Mouse (Mus musculus) neural tube, embryonic 13.5 days (tissue): ENCODE measurements around the gene Mettl16. TPM values are rescaled to one million over a fixed set of nuclear protein-coding genes. Genes with fewer than 3 reads are reported as not detected.

Source experiments
- ATAC-seq: fragments of 200-750 bp; cut with Nextera tagmentation; 2 replicates; pipeline ENCODE4 v1.8.0; 2017; ENCODE audit warnings: low read depth, mild to moderate bottlenecking, moderate TSS enrichment, moderate library complexity
- H3K27ac ChIP-seq: fragments of 300-500 bp; sonication (generic); replicated peaks from 2 replicates; pipeline ENCODE4 v1.5.1; 2015; ENCODE audit warnings: moderate library complexity, mild to moderate bottlenecking, inconsistent platforms
- H3K27me3 ChIP-seq: fragments of 300-500 bp; sonication (generic); 2 replicates; pipeline ENCODE4 v1.6.1; 2015; ENCODE audit warnings: mild to moderate bottlenecking, inconsistent platforms
- H3K36me3 ChIP-seq: fragments of 300-500 bp; sonication (generic); 2 replicates; pipeline ENCODE4 v1.6.1; 2015; ENCODE audit warnings: mild to moderate bottlenecking, inconsistent platforms
- H3K4me1 ChIP-seq: fragments of 300-500 bp; sonication (generic); replicated peaks from 2 replicates; pipeline ENCODE4 v1.6.1; 2015; ENCODE audit warnings: inconsistent platforms
- H3K4me2 ChIP-seq: fragments of 300-500 bp; sonication (generic); 2 replicates; pipeline ENCODE4 v1.6.1; 2015; ENCODE audit warnings: inconsistent platforms, mild to moderate bottlenecking, moderate library complexity
- H3K4me3 ChIP-seq: fragments of 300-500 bp; sonication (generic); 2 replicates; pipeline ENCODE4 v1.5.1; 2015; ENCODE audit warnings: mild to moderate bottlenecking, inconsistent platforms
- H3K9ac ChIP-seq: fragments of 300-500 bp; sonication (generic); 2 replicates; pipeline ENCODE4 v1.6.1; 2015; ENCODE audit warnings: moderate library complexity, mild to moderate bottlenecking, inconsistent platforms
- H3K9me3 ChIP-seq: fragments of 300-500 bp; sonication (generic); 2 replicates; pipeline ENCODE4 v1.6.1; 2016; ENCODE audit warnings: inconsistent platforms
- WGBS: fragments of 180-500 bp; shearing (Covaris S2); methylation state at CpG from one replicate; pipeline ENCODE4 v1.1.7; 2015; 5-methylcytosine and 5-hydroxymethylcytosine counted together
- polyA plus RNA-seq: library from polyadenylated mRNA; unstranded; fragments of >200 nt; fragmentation: Nextera tagmentation; extraction: Ambion mirVana; gene quantifications from 2 replicates; pipeline ENCODE4 v1.2.1, GENCODE M21; 2015

Gene Mettl16
- polyA plus RNA-seq, 1 experiment from 2014 or later = 40.2 TPM

DNA sequence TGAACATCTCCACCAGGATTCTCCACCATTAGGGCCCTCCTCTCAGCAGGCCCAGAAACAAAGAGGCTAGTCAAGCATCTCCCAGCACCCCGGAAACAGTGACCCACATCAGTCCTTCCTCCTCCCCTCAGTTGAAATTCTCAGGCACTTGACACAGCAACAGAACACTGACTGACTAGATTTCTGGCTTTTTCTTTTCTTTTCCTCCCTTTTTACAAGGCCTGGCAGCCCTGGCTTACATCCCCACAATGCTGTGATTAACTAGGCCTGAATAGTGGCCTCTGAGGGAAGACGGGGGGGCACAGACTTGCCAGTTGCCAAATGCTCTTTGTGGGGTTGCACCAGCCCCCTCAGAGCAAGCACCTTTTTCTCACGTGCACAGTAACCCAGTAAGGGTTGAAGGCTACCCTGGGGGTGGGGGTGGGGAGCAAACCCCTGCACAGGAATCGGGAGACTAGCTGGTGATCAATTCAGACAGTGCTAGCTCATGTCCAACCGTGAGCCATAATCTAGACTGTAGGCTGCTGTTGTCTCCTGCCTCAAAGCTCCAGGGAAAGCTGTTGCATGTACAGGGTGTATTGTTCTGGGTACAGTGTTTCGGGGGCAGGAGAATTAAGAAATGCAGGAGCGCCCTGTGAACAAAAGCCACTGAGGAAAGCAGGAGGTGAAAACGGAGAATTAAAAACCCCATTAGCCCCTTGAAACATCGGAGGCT, 19.1 kb upstream of the Mettl16 start:
- H3K36me3 ChIP-seq = no peaks in the 10 kb centered on the region
- H3K9me3 ChIP-seq = no peaks in the 10 kb centered on the region
- peak; percentile 63; the same call in 1 of the 2 replicates for ATAC-seq
- no peak overlapping the region for H3K4me2 ChIP-seq
- H3K4me3 ChIP-seq = no peak overlapping the region
- peaks cover 7% of the 10 kb centered on the region for H3K4me1 ChIP-seq
- no peaks in the 10 kb centered on the region for H3K27me3 ChIP-seq
- 40% methylated on average over 9 of the region's 9 CpGs for WGBS
- peak overlapping the region; percentile 72 for H3K27ac ChIP-seq
- H3K9ac ChIP-seq = no peak overlapping the region

GRCm38 (mm10) chr11:74756631-74757030, 14.0 kb upstream of the Mettl16 start:
- H3K4me3 ChIP-seq = no peak overlapping the region
- H3K4me2 ChIP-seq = no peak overlapping the region
- H3K27ac ChIP-seq = no peak overlapping the region
- H3K9me3 ChIP-seq = no peaks in the 10 kb centered on the region
- no peaks in the 10 kb centered on the region for H3K36me3 ChIP-seq
- H3K4me1 ChIP-seq = peaks cover 3% of the 10 kb centered on the region
- no peak for ATAC-seq
- H3K27me3 ChIP-seq = no peaks in the 10 kb centered on the region
- H3K9ac ChIP-seq = no peak overlapping the region
- 71% methylated on average over 2 of the region's 2 CpGs for WGBS

- ATAC-seq = no peak
- 73% methylated on average over 12 of the region's 12 CpGs for WGBS
- no peak overlapping the region for H3K27ac ChIP-seq
- H3K4me3 ChIP-seq = no peak overlapping the region
- no peak overlapping the region for H3K4me2 ChIP-seq
- no peaks in the 10 kb centered on the region for H3K4me1 ChIP-seq
- H3K36me3 ChIP-seq = no peaks in the 10 kb centered on the region
- H3K27me3 ChIP-seq = no peaks in the 10 kb centered on the region
- H3K9ac ChIP-seq = no peak overlapping the region
- no peaks in the 10 kb centered on the region for H3K9me3 ChIP-seq
Observed at GRCm38 (mm10) chr11:74761011-74761705, 9.5 kb upstream of the Mettl16 start.

GRCm38 (mm10) chr11:74763960-74764625, 6.5 kb upstream of the Mettl16 start:
- no peaks in the 10 kb centered on the region for H3K36me3 ChIP-seq
- no peaks in the 10 kb centered on the region for H3K9me3 ChIP-seq
- H3K9ac ChIP-seq = no peak overlapping the region
- H3K4me1 ChIP-seq = no peaks in the 10 kb centered on the region
- H3K4me2 ChIP-seq = no peak overlapping the region
- H3K4me3 ChIP-seq = no peak overlapping the region
- 78% methylated on average over 10 of the region's 10 CpGs for WGBS
- no peak for ATAC-seq
- H3K27ac ChIP-seq = no peak overlapping the region
- no peaks in the 10 kb centered on the region for H3K27me3 ChIP-seq

DNA sequence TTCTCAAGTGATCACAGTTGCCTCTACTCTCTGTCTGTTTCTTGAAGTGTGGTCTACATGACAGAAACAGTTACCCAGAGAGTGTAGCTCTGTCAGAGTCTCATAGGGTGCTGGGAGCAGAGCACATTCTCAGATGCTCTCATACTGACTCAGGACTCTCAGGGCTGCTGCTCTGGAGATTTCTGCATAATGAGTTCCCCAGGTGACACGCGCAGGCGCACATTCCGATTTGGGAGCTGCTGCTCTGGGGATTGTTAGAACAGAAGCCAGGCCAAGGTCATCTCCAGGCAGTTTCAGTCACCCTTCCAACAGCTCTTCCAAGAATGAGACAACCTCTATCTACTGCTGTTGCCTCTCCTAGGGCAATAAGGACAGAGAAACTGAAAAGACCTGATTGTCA, 3.2 kb upstream of the Mettl16 start:
- 93% methylated on average over 4 of the region's 4 CpGs for WGBS
- Histone ChIP-seq H3K4me2 (no peak overlapping the region), H3K9ac (no peak overlapping the region)

DNA sequence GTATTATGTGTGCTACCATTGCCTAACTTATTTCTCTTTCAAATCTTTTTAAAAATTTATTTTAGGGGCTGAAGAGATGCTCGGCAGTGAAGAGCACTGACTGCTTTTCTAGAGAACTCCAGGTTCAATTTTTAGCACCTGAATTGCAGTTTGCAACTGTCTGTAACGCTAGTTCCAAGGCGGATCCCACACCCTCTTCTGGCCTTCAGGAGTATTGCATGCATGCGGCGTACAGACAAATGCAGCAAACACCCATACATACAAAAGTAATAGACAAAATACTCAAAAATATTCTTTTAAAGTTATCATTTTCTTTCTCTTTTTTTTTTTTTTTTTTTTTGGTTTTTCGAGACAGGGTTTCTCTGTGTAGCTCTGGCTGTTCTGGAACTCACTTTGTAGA, 2.6 kb upstream of the Mettl16 start:
- WGBS = 35% methylated on average over 6 of the region's 6 CpGs
- Histone ChIP-seq H3K4me1 (peaks cover 24% of the 10 kb centered on the region), H3K9ac (no peak overlapping the region), H3K27me3 (no peaks in the 10 kb centered on the region), H3K27ac (no peak overlapping the region), H3K9me3 (no peaks in the 10 kb centered on the region), H3K36me3 (no peaks in the 10 kb centered on the region), H3K4me3 (no peak overlapping the region), H3K4me2 (no peak overlapping the region)
- no peak for ATAC-seq

More for the DNA sequence above, 3.2 kb upstream of the Mettl16 start:
- H3K9me3 ChIP-seq = no peaks in the 10 kb centered on the region
- H3K36me3 ChIP-seq = no peaks in the 10 kb centered on the region
- no peak for ATAC-seq
- H3K4me3 ChIP-seq = no peak overlapping the region
- no peak overlapping the region for H3K27ac ChIP-seq
- H3K4me1 ChIP-seq = peaks cover 22% of the 10 kb centered on the region
- no peaks in the 10 kb centered on the region for H3K27me3 ChIP-seq

- peak; percentile 7; the same call in 1 of the 2 replicates for ATAC-seq
- H3K4me2 ChIP-seq = peak overlapping the region; percentile 84
- peak overlapping the region; percentile 80 for H3K4me3 ChIP-seq
- H3K36me3 ChIP-seq = peaks cover 16% of the 10 kb centered on the region
- peak overlapping the region; percentile 95 for H3K27ac ChIP-seq
- peaks cover 24% of the 10 kb centered on the region for H3K4me1 ChIP-seq
- H3K9ac ChIP-seq = peak overlapping the region; percentile 78
- 81% methylated on average over 9 of the region's 9 CpGs for WGBS
- no peaks in the 10 kb centered on the region for H3K27me3 ChIP-seq
- H3K9me3 ChIP-seq = no peaks in the 10 kb centered on the region
Observed at GRCm38 (mm10) chr11:74770037-74770436, 593 bp upstream of the Mettl16 start.

GRCm38 (mm10) chr11:74771234-74771633, 604 bp downstream of the Mettl16 start:
- H3K36me3 ChIP-seq = peaks cover 28% of the 10 kb centered on the region
- H3K4me3 ChIP-seq = peak overlapping the region; percentile 80
- 13% methylated on average over 8 of the region's 8 CpGs for WGBS
- H3K9me3 ChIP-seq = no peaks in the 10 kb centered on the region
- H3K27me3 ChIP-seq = no peaks in the 10 kb centered on the region
- peaks cover 24% of the 10 kb centered on the region for H3K4me1 ChIP-seq
- peak overlapping the region; percentile 95 for H3K27ac ChIP-seq
- peak overlapping the region; percentile 79 for H3K9ac ChIP-seq
- peak overlapping the region; percentile 84 for H3K4me2 ChIP-seq
- ATAC-seq = peak; percentile 42; the same call in 1 of the 2 replicates

GRCm38 (mm10) chr11:74771650-74772049, 1.0 kb downstream of the Mettl16 start:
- peaks cover 24% of the 10 kb centered on the region for H3K4me1 ChIP-seq
- H3K9ac ChIP-seq = no peak overlapping the region
- peaks cover 30% of the 10 kb centered on the region for H3K36me3 ChIP-seq
- H3K4me3 ChIP-seq = peak overlapping the region; percentile 80
- no peak for ATAC-seq
- no peaks in the 10 kb centered on the region for H3K27me3 ChIP-seq
- H3K27ac ChIP-seq = no peak overlapping the region
- no peaks in the 10 kb centered on the region for H3K9me3 ChIP-seq
- H3K4me2 ChIP-seq = peak overlapping the region; percentile 84
- 71% methylated on average over 4 of the region's 4 CpGs for WGBS

DNA sequence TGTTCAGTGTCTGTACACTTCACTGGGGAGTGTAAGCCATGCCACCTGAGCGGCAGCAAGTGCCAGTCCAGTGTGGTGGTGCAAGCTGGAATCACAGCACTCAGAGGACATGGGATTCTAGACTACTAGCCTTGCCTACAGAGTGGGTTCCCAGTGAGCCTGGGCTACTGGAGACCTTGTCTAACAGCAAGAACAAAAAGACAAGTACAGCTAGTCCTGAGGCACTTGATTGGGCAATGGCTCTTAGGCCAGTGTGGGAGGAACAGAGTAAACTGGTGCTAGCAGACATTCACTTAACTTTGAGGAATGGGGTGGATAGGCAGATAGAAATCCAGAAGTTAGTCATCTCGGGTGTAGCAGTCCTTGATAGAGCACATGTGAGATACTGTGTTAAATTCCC, 1.8 kb downstream of the Mettl16 start:
- H3K27ac ChIP-seq = no peak overlapping the region
- ATAC-seq = no peak
- H3K9me3 ChIP-seq = no peaks in the 10 kb centered on the region
- no peak overlapping the region for H3K4me2 ChIP-seq
- peaks cover 24% of the 10 kb centered on the region for H3K4me1 ChIP-seq
- peaks cover 36% of the 10 kb centered on the region for H3K36me3 ChIP-seq
- no peaks in the 10 kb centered on the region for H3K27me3 ChIP-seq
- no peak overlapping the region for H3K9ac ChIP-seq
- no peak overlapping the region for H3K4me3 ChIP-seq
- WGBS = 92% methylated on average over 2 of the region's 2 CpGs

DNA sequence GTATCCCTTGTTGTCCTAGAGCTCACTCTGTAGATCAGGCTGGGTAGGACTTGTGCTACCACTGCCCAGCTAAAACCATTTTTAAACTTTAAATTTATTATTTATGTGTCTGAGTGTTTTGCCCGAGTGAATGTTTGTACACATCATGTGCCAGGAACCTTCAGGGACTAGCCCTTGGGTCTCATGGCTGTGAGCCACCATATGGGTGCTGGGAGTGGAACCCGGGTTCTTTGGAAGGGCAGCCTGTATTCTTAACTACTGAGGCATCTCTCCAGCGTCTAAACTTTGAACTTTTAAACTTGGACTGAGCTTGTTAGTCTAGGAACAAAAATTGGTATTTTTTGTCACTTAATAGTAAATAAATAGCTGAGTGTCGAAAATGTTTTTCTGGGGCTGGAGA, 22.2 kb downstream of the Mettl16 start:
- Histone ChIP-seq H3K4me1 (no peaks in the 10 kb centered on the region), H3K4me3 (no peak overlapping the region), H3K4me2 (no peak overlapping the region), H3K36me3 (peaks cover 87% of the 10 kb centered on the region), H3K9ac (no peak overlapping the region), H3K27me3 (no peaks in the 10 kb centered on the region), H3K27ac (no peak overlapping the region), H3K9me3 (no peaks in the 10 kb centered on the region)
- ATAC-seq = no peak
- 93% methylated on average over 4 of the region's 4 CpGs for WGBS

- Histone ChIP-seq H3K9ac (no peak overlapping the region), H3K9me3 (no peaks in the 10 kb centered on the region), H3K4me1 (no peaks in the 10 kb centered on the region), H3K4me2 (no peak overlapping the region), H3K27ac (no peak overlapping the region), H3K36me3 (peaks cover 55% of the 10 kb centered on the region), H3K27me3 (no peaks in the 10 kb centered on the region), H3K4me3 (no peak overlapping the region)
- ATAC-seq = no peak
- 66% methylated on average over 4 of the region's 4 CpGs for WGBS
Observed at GRCm38 (mm10) chr11:74800658-74801057, 30.0 kb downstream of the Mettl16 start.
